Mouse (Mus musculus): ENCODE data around the gene Pax6.

The Pax6 gene

GRCm38 (mm10) chr2:105684991-105685650 lies 16.4 kb downstream of the Pax6 start:
- DNase-seq, result no peak

GRCm38 (mm10) chr2:105685651-105686050 lies 17.0 kb downstream of the Pax6 start:
- DNase-seq, result no peak

GRCm38 (mm10) chr2:105686363-105687316 lies 17.9 kb downstream of the Pax6 start:
- DNase-seq, result no peak

GRCm38 (mm10) chr2:105687317-105687991 lies 18.8 kb downstream of the Pax6 start:
- DNase-seq, result no peak

GRCm38 (mm10) chr2:105688011-105688410 lies 19.3 kb downstream of the Pax6 start:
- DNase-seq, result no peak

GRCm38 (mm10) chr2:105688436-105689303 lies 20.0 kb downstream of the Pax6 start:
- no peak for DNase-seq

- no peak for DNase-seq
Measured at GRCm38 (mm10) chr2:105689304-105689770, 20.6 kb downstream of the Pax6 start.

- DNase-seq, result no peak
Measured at GRCm38 (mm10) chr2:105689771-105690639, 21.3 kb downstream of the Pax6 start.

- no peak for DNase-seq
Measured at GRCm38 (mm10) chr2:105691296-105691695, 22.6 kb downstream of the Pax6 start.

- no peak for DNase-seq
Measured at GRCm38 (mm10) chr2:105697741-105698140, 29.0 kb downstream of the Pax6 start.

- DNase-seq, result no peak
Measured at GRCm38 (mm10) chr2:105698631-105699030, 29.9 kb downstream of the Pax6 start.

GRCm38 (mm10) chr2:105701781-105702180 lies 33.1 kb downstream of the Pax6 start:
- DNase-seq, result no peak

- no peak for DNase-seq
Measured at GRCm38 (mm10) chr2:105702586-105702985, 33.9 kb downstream of the Pax6 start.

- DNase-seq, result no peak
Measured at GRCm38 (mm10) chr2:105705320-105705719, 36.6 kb downstream of the Pax6 start.

- DNase-seq, result no peak
Measured at GRCm38 (mm10) chr2:105709126-105709525, 40.4 kb downstream of the Pax6 start.

- no peak for DNase-seq
Measured at GRCm38 (mm10) chr2:105710511-105710910, 41.8 kb downstream of the Pax6 start.

GRCm38 (mm10) chr2:105715409-105716115 lies 46.9 kb downstream of the Pax6 start:
- DNase-seq, result no peak

- no peak for DNase-seq
Measured at GRCm38 (mm10) chr2:105726657-105727056, 58.0 kb downstream of the Pax6 start.

GRCm38 (mm10) chr2:105730704-105731103 lies 62.0 kb downstream of the Pax6 start:
- no peak for DNase-seq

- DNase-seq, result no peak
Measured at GRCm38 (mm10) chr2:105736166-105736565, 67.5 kb downstream of the Pax6 start.

GRCm38 (mm10) chr2:105746896-105747295 lies 78.2 kb downstream of the Pax6 start:
- no peak for DNase-seq

Measured in thymus, postnatal 4 days (tissue).